8 mouse cellular contexts compared by ENCODE assay signal in the genomic region with DNA sequence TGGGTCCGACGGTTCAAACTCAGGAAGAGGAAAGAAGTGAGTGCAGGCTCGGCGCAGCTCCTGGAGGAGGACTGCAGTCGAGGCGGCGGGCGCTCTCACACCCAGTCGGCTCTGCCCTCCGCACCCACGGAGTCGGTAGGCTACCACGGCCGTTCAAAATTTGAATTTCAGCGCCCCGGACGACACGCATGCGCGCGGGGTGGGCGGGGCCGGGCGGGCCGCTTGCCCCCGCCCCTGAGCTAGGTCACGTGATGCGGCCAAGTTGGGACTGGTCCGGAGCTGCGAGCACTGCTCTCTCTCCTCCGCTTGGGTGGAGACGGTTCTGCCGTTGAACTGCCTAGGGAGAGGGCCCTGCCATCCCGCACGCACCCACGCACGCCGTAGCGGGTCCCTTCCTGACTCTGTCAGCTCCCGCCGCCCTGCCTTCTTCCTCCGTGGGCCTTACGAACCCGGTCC. TPM values are rescaled to one million over a fixed set of nuclear protein-coding genes. Genes with fewer than 3 reads are reported as not detected.
DNase-seq lines count a peak whose midpoint lies in the region; ATAC-seq lines count a peak whose summit lies in the region.

Anln (minus strand) TSS at position 168 of the 456 bp plus-strand sequence.

- H3K27me3 ChIP-seq in megakaryocyte, embryonic 14.5 days (replicated peaks) = no peaks in the 10 kb centered on the region

- peaks cover under 1% of the 10 kb centered on the region for H3K36me3 ChIP-seq in megakaryocyte, embryonic 14.5 days (replicated peaks; ENCODE audit: low read length)

- intact Hi-C loops in gastrocnemius, postnatal 14 days (cut with DNase I; ENCODE audit: low total_unique reads) = no loop called here

- H3K4me1 ChIP-seq in megakaryocyte, embryonic 14.5 days = peaks cover 48% of the 10 kb centered on the region

- peak within 1 kb of the TSS; percentile 99 for H3K4me3 ChIP-seq in megakaryocyte, embryonic 14.5 days (replicated peaks)

- peak; percentile 89 to 92 for DNase-seq in adrenal gland, adult 18-20 months (ENCODE audit: low spot score in 2 of 2)
- peak; percentile 96 for DNase-seq in embryo, embryonic 10.5 days (ENCODE audit: low spot score)
- peak; percentile 95 for DNase-seq in gastrocnemius, postnatal 14 days
- DNase-seq in left cerebral cortex, adult 9 months (ENCODE audit: low spot score in 2 of 2) = peak; percentile 42 to 74
- peak; percentile 79 to 80 for DNase-seq in right cerebral cortex, adult 2 months (ENCODE audit: low spot score in 2 of 2)
- peak; percentile 95 for DNase-seq in urinary bladder, postnatal 14 days (ENCODE audit: low spot score)

- peak; percentile 93 for ATAC-seq in inflammation-experienced regulatory T-cells, adult 6 months

- H3K9me3 ChIP-seq in megakaryocyte, embryonic 14.5 days = peaks cover 3% of the 10 kb centered on the region; the same call in 1 of the 2 replicates

RNA-seq across cellular contexts. Expression of gene Anln, which starts in this region (rescaled TPM):
- total RNA-seq in adrenal gland, adult 18-20 months (2021) = 1 to 10 TPM; 1.9 to 2.3 TPM
- total RNA-seq in gastrocnemius, postnatal 14 days (2021) = 1 to 10 TPM; 4.9 to 5.1 TPM
- 10 to 100 TPM in 1 of 3 experiments, 1 to 10 TPM in 1, under 1 TPM in 1; 0.87 to 12.0 (median 1.3) TPM for polyA plus RNA-seq in inflammation-experienced regulatory T-cells, adult 6 months (2017; shearing (Covaris generic))
- 0.47 and 0.89 TPM in 2 replicates for polyA plus RNA-seq in megakaryocyte, embryonic 14.5 days (2012; ENCODE audit: insufficient read depth, low replicate concordance)

Comparison
In these comparisons a context has a peak if more than half of its experiments do, and no peak if none do; other contexts are left out.
1. Peak in every context shown above with its lines: DNase-seq, ATAC-seq and H3K4me3 ChIP-seq.